Mouse (Mus musculus): ENCODE results near the gene Tarm1. TPM values are rescaled to one million over a fixed set of nuclear protein-coding genes. Genes with fewer than 3 reads are reported as not detected.

The Tarm1 gene
- polyA plus RNA-seq, 1 experiment from 2014 or later = not detected

Other genes starting within 250 kb of the Tarm1 start
- 19.6 and 21.4 TPM in 2 replicates for gene Myadm, start 213.5 kb downstream of the Tarm1 start, polyA plus RNA-seq (2015; fragmentation: Nextera tagmentation; extraction: Ambion mirVana)
- gene Prkcg, start 213.4 kb downstream of the Tarm1 start, polyA plus RNA-seq (2015; fragmentation: Nextera tagmentation; extraction: Ambion mirVana) = 1.5 and 2.0 TPM in 2 replicates
- gene Cacng7, start 169.7 kb downstream of the Tarm1 start, polyA plus RNA-seq (2015; fragmentation: Nextera tagmentation; extraction: Ambion mirVana) = 3.4 and 4.5 TPM in 2 replicates
- gene Cacng8, start 111.9 kb downstream of the Tarm1 start, polyA plus RNA-seq (2015; fragmentation: Nextera tagmentation; extraction: Ambion mirVana) = 12.5 and 16.4 TPM in 2 replicates
- gene Cacng6, start 78.4 kb downstream of the Tarm1 start, polyA plus RNA-seq (2015; fragmentation: Nextera tagmentation; extraction: Ambion mirVana) = 0.08 and 0.14 TPM in 2 replicates
- gene Oscar, start 113.5 kb upstream of the Tarm1 start, polyA plus RNA-seq (2015; fragmentation: Nextera tagmentation; extraction: Ambion mirVana) = 0.31 and 0.40 TPM in 2 replicates
- gene Ndufa3, start 114.7 kb upstream of the Tarm1 start, polyA plus RNA-seq (2015; fragmentation: Nextera tagmentation; extraction: Ambion mirVana) = 378 and 431 TPM in 2 replicates
- 33.8 and 37.4 TPM in 2 replicates for gene Tfpt, start 127.3 kb upstream of the Tarm1 start, polyA plus RNA-seq (2015; fragmentation: Nextera tagmentation; extraction: Ambion mirVana)
- gene Prpf31, start 127.4 kb upstream of the Tarm1 start, polyA plus RNA-seq (2015; fragmentation: Nextera tagmentation; extraction: Ambion mirVana) = 108 TPM in 2 replicates
- 49.5 and 51.7 TPM in 2 replicates for gene Cnot3, start 142.6 kb upstream of the Tarm1 start, polyA plus RNA-seq (2015; fragmentation: Nextera tagmentation; extraction: Ambion mirVana)
- gene Leng1, start 163.2 kb upstream of the Tarm1 start, polyA plus RNA-seq (2015; fragmentation: Nextera tagmentation; extraction: Ambion mirVana) = 15.7 and 16.5 TPM in 2 replicates
- 2.6 and 3.1 TPM in 2 replicates for gene Tmc4, start 174.9 kb upstream of the Tarm1 start, polyA plus RNA-seq (2015; fragmentation: Nextera tagmentation; extraction: Ambion mirVana)
- 247 and 254 TPM in 2 replicates for gene Tsen34, start 190.2 kb upstream of the Tarm1 start, polyA plus RNA-seq (2015; fragmentation: Nextera tagmentation; extraction: Ambion mirVana)
- 54.8 and 66.7 TPM in 2 replicates for gene Mboat7, start 190.9 kb upstream of the Tarm1 start, polyA plus RNA-seq (2015; fragmentation: Nextera tagmentation; extraction: Ambion mirVana)
- 995 and 1,054 TPM in 2 replicates for gene Rps9, start 201.4 kb upstream of the Tarm1 start, polyA plus RNA-seq (2015; fragmentation: Nextera tagmentation; extraction: Ambion mirVana)
- 0.27 and 0.33 TPM in 2 replicates for gene Pirb, start 217.8 kb upstream of the Tarm1 start, polyA plus RNA-seq (2015; fragmentation: Nextera tagmentation; extraction: Ambion mirVana)

Data from forebrain, embryonic 15.5 days (tissue).